Mouse (Mus musculus): ENCODE data around the gene Ifna7. TPM values are rescaled to one million over a fixed set of nuclear protein-coding genes. Genes with fewer than 3 reads are reported as not detected.
"Not testable (repeated sequence)": the region's sequence is repeated elsewhere in the genome, so short reads cannot be mapped to it uniquely, and the experiment has no call there.

Ifna7 gene
- polyA plus RNA-seq, 1 experiment = not detected

DNA sequence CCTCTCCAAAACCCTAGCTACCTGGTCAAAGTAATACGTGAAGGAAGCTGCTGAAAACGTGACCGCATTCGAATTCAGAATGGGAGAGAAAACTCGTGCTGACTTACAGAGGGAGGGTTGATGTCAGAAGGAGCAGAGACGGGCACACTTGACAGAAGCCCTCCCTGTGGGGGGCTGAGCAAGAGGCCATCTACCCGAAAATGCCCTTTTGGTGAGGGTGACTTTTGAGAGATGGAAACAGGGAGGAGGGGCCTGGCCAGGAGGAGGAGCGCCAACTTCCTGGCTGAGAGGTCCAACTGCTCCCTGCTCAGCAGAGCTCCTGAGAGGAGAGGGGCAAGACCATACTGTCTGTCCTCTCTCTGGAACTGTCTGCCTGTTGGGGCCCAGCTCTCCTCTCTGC lies 10.8 kb upstream of the Ifna7 start, which contains the start of gene Gm13288:
TSS of gene Gm13288 (plus strand) at position 301 of the 400 bp plus-strand sequence.
- H3K4me1 ChIP-seq (ENCODE audit: control insufficient read depth, insufficient read depth, low read length); H3K27ac ChIP-seq (ENCODE audit: insufficient read depth, low read depth, low read length): not testable (repeated sequence)
- WGBS = no CpG with 5 or more reads among the region's 8 CpGs
- H3K4me3 ChIP-seq (ENCODE audit: insufficient read depth, low read depth, low read length) = peak within 1 kb of the TSS; percentile 39

DNA sequence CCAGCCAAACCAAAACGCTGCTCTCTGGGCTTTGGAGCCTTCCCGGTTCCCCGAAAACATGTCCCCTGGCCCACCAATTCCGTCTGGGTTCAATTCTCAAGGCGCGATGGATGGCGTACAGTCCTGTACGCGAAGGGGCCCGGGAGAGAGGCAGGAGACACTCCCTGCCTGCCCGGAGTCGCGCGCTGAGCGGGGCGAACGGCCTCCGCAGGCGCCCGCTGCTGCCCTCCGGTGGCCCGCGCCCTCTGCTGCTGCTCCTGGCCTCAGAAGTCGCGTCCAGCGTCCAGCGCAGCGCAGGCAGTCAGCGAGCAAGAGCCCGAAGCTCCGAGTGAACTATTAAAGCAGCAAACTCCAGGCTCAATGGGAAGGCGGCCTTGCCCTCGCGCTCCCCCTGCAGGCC lies 10.3 kb upstream of the Ifna7 start:
- H3K4me1 ChIP-seq (ENCODE audit: control insufficient read depth, insufficient read depth, low read length); H3K27ac ChIP-seq (ENCODE audit: insufficient read depth, low read depth, low read length): not testable (repeated sequence)
- peak overlapping the region; percentile 39 for H3K4me3 ChIP-seq (ENCODE audit: insufficient read depth, low read depth, low read length)
- WGBS = 0% methylated on average over 16 of the region's 34 CpGs

DNA sequence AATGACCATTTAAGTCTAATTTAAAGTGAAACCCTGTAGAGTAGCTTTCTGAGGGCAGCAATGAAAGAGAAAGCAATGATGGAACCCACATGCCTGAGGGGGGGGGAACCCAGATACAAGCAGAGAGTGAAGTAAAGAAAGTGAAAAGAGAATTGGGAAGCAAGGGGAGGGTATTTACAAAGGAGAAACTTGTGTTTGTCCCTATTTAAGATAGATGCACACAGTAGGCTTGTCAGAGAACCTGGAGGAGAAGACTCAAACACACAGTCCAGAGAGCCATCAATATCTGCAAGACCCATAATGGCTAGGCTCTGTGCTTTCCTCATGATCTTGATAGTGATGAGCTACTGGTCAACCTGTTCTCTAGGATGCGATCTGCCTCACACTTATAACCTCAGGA lies 3.6 kb downstream of the Ifna7 start, which contains the start of gene Ifna11:
TSS of gene Ifna11 (plus strand) at position 301 of the 400 bp plus-strand sequence.
- Histone ChIP-seq H3K27ac (ENCODE audit: insufficient read depth, low read depth, low read length) (no peak within 1 kb of the TSS), H3K4me1 (ENCODE audit: control insufficient read depth, insufficient read depth, low read length) (no peaks in the 10 kb centered on the region), H3K4me3 (ENCODE audit: insufficient read depth, low read depth, low read length) (no peak within 1 kb of the TSS)
- 89% methylated on average over 1 of the region's 1 CpGs for WGBS
- TF ChIP-seq POLR2A (IDR thresholded peaks at IDR 0.05; ENCODE audit: insufficient read depth, low read depth, low read length) (no peak), CTCF (IDR thresholded peaks at IDR 0.05; ENCODE audit: insufficient read depth, low read depth, low read length) (no peak)

GRCm38 (mm10) chr4:88822995-88823394 lies 7.0 kb downstream of the Ifna7 start:
- Histone ChIP-seq H3K4me3 (ENCODE audit: insufficient read depth, low read depth, low read length) (no peak overlapping the region), H3K4me1 (ENCODE audit: control insufficient read depth, insufficient read depth, low read length) (no peaks in the 10 kb centered on the region), H3K27ac (ENCODE audit: insufficient read depth, low read depth, low read length) (no peak overlapping the region)
- TF ChIP-seq POLR2A (IDR thresholded peaks at IDR 0.05; ENCODE audit: insufficient read depth, low read depth, low read length) (no peak), CTCF (IDR thresholded peaks at IDR 0.05; ENCODE audit: insufficient read depth, low read depth, low read length) (no peak)
- WGBS = 26% methylated on average over 4 of the region's 4 CpGs

- not testable (repeated sequence) for H3K4me1 ChIP-seq (ENCODE audit: control insufficient read depth, insufficient read depth, low read length); H3K4me3 ChIP-seq (ENCODE audit: insufficient read depth, low read depth, low read length); H3K27ac ChIP-seq (ENCODE audit: insufficient read depth, low read depth, low read length)
These were observed 11.1 kb downstream of the Ifna7 start, which contains the start of gene Ifna6 for GRCm38 (mm10) chr4:88827116-88827515. Gene Ifna6 (plus strand): TSS chr4:88827416.

DNA sequence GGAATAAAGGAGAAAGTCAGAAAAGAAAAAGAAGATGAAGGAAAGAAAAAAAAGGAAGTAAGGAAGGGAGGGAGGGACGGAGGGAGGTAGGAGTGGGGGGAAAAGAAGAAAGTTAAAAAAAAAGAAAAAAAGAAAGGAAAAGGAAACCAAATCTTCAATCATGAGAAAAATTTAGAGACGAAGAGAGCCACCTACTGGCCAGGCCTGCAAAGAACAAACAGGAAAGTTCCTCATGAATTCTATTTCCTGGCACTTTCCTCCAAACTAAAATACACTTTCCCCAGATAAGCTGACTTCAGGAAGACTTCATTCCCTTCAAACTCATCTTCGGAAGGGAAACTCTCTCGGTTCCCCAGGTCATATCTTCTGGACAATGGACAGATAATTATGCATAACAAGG lies 14.5 kb downstream of the Ifna7 start:
- WGBS = 22% methylated on average over 4 of the region's 4 CpGs
- TF ChIP-seq POLR2A (IDR thresholded peaks at IDR 0.05; ENCODE audit: insufficient read depth, low read depth, low read length) (no peak), CTCF (IDR thresholded peaks at IDR 0.05; ENCODE audit: insufficient read depth, low read depth, low read length) (no peak)
- Histone ChIP-seq H3K4me1 (ENCODE audit: control insufficient read depth, insufficient read depth, low read length) (no peaks in the 10 kb centered on the region), H3K27ac (ENCODE audit: insufficient read depth, low read depth, low read length) (no peak overlapping the region), H3K4me3 (ENCODE audit: insufficient read depth, low read depth, low read length) (no peak overlapping the region)

GRCm38 (mm10) chr4:88835225-88835624 lies 19.2 kb downstream of the Ifna7 start, which contains the start of gene Ifna5:
Gene Ifna5 (plus strand): TSS chr4:88835525.
- not testable (repeated sequence) for H3K4me1 ChIP-seq (ENCODE audit: control insufficient read depth, insufficient read depth, low read length); H3K27ac ChIP-seq (ENCODE audit: insufficient read depth, low read depth, low read length); H3K4me3 ChIP-seq (ENCODE audit: insufficient read depth, low read depth, low read length)
- 75% methylated on average over 1 of the region's 1 CpGs for WGBS

DNA sequence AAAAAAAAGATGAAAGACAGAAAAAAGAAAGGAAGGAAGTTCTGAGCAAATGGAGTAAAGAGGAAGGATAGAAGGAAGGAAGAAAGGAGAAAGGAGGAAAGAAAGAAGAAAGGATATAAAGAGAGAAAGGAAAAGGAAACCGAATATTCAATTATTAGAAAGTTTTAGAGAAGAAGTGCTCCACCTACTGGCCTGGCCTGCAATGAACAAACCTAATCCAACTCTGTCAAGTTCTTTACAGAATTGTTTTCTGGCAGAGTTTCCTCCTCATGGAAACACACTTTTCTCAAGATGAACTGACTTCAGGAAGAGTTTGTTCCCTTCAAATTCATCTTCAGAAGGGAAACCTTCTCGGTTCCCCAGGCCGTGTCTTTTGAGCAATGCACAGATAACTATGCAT lies 22.8 kb downstream of the Ifna7 start:
- no peak overlapping the region for H3K4me3 ChIP-seq (ENCODE audit: insufficient read depth, low read depth, low read length)
- no peak for TF ChIP-seq CTCF (IDR thresholded peaks at IDR 0.05; ENCODE audit: insufficient read depth, low read depth, low read length)
- TF ChIP-seq POLR2A (IDR thresholded peaks at IDR 0.05; ENCODE audit: insufficient read depth, low read depth, low read length) = no peak
- WGBS = 43% methylated on average over 3 of the region's 3 CpGs
- H3K4me1 ChIP-seq (ENCODE audit: control insufficient read depth, insufficient read depth, low read length) = no peaks in the 10 kb centered on the region
- H3K27ac ChIP-seq (ENCODE audit: insufficient read depth, low read depth, low read length) = no peak overlapping the region

GRCm38 (mm10) chr4:88840058-88840457 lies 24.0 kb downstream of the Ifna7 start:
- no peak overlapping the region for H3K4me3 ChIP-seq (ENCODE audit: insufficient read depth, low read depth, low read length)
- 71% methylated on average over 3 of the region's 3 CpGs for WGBS
- TF ChIP-seq CTCF (IDR thresholded peaks at IDR 0.05; ENCODE audit: insufficient read depth, low read depth, low read length) = no peak
- TF ChIP-seq POLR2A (IDR thresholded peaks at IDR 0.05; ENCODE audit: insufficient read depth, low read depth, low read length) = no peak
- H3K27ac ChIP-seq (ENCODE audit: insufficient read depth, low read depth, low read length) = no peak overlapping the region
- no peaks in the 10 kb centered on the region for H3K4me1 ChIP-seq (ENCODE audit: control insufficient read depth, insufficient read depth, low read length)

DNA sequence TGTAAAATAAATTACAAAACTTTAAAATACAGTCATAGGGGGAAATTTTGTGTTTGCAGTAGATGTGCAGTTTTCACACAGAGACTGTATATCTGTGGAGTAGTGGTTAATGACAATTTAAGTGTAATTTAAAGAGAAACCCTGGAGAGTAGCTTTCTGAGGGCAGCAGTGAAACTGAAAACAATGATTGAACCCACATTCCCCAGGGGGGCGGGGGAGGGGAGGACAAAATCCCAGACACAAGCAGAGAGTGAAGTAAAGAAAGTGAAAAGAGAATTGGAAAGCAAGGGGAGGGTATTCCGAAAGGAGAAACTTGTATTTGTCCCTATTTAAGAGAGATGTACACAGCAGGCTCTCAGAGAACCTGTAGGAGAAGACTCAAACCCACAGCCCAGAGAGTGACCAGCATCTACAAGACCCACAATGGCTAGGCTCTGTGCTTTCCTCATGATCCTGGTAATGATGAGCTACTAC lies 25.4 kb downstream of the Ifna7 start, which contains the start of gene Ifna4:
TSS of gene Ifna4 (plus strand) at position 424 of the 474 bp plus-strand sequence.
- 51% methylated on average over 2 of the region's 2 CpGs for WGBS

More for the DNA sequence above, 25.4 kb downstream of the Ifna7 start, which contains the start of gene Ifna4:
- Histone ChIP-seq H3K4me3 (ENCODE audit: insufficient read depth, low read depth, low read length) (no peak within 1 kb of the TSS), H3K27ac (ENCODE audit: insufficient read depth, low read depth, low read length) (no peak within 1 kb of the TSS), H3K4me1 (ENCODE audit: control insufficient read depth, insufficient read depth, low read length) (no peaks in the 10 kb centered on the region)
- no peak for TF ChIP-seq CTCF (IDR thresholded peaks at IDR 0.05; ENCODE audit: insufficient read depth, low read depth, low read length)
- no peak for TF ChIP-seq POLR2A (IDR thresholded peaks at IDR 0.05; ENCODE audit: insufficient read depth, low read depth, low read length)

Data from olfactory bulb, adult 2 months (tissue).